Mouse (Mus musculus): ENCODE data around the gene Bex2. TPM values are rescaled to one million over a fixed set of nuclear protein-coding genes. Genes with fewer than 3 reads are reported as not detected.
"Not testable (repeated sequence)": the region's sequence is repeated elsewhere in the genome, so short reads cannot be mapped to it uniquely, and the experiment has no call there.

Gene Bex2
- polyA plus RNA-seq, 1 experiment from 2014 or later = 76.2 TPM

GRCm38 (mm10) chrX:136047528-136047927, 20.5 kb downstream of the Bex2 start:
- peak; percentile 81 for TF ChIP-seq CTCF (IDR thresholded peaks at IDR 0.05; ENCODE audit: low read depth)
- ATAC-seq (replicated peaks; ENCODE audit: low FRiP score, low read depth) = 0 out of 2 replicates have a peak, but pooled peaks have one; percentile 59

GRCm38 (mm10) chrX:136043726-136044125, 24.3 kb downstream of the Bex2 start:
- ATAC-seq (replicated peaks; ENCODE audit: low FRiP score, low read depth) = no peak
- 92% methylated on average over 1 of the region's 1 CpGs for WGBS

More at GRCm38 (mm10) chrX:136047528-136047927, 20.5 kb downstream of the Bex2 start:
- no peak overlapping the region for H3K4me3 ChIP-seq (replicated peaks; ENCODE audit: low read depth, low read length)
- no peak overlapping the region for H3K27ac ChIP-seq
- no peaks in the 10 kb centered on the region for H3K27me3 ChIP-seq (ENCODE audit: insufficient read depth, low read length)
- no peaks in the 10 kb centered on the region for H3K4me1 ChIP-seq (replicated peaks; ENCODE audit: insufficient read depth, low read length)
- H3K4me2 ChIP-seq (ENCODE audit: low read length) = no peak overlapping the region
- no peaks in the 10 kb centered on the region for H3K9me3 ChIP-seq (replicated peaks; ENCODE audit: low read length)
- H3K9ac ChIP-seq (ENCODE audit: low read depth, low read length) = no peak overlapping the region
- no peaks in the 10 kb centered on the region for H3K36me3 ChIP-seq (ENCODE audit: insufficient read depth, low read length)
- 18% methylated on average over 5 of the region's 5 CpGs for WGBS
- DNase-seq (ENCODE audit: low spot score) = peak; percentile 81

GRCm38 (mm10) chrX:136032799-136033763, 35.0 kb downstream of the Bex2 start, which contains the start of gene Arxes1:
Arxes1 (plus strand) TSS chrX:136033367.
- ATAC-seq (replicated peaks; ENCODE audit: low FRiP score, low read depth) = peak; percentile 92
- not testable (repeated sequence) for H3K9ac ChIP-seq (ENCODE audit: low read depth, low read length); H3K36me3 ChIP-seq (ENCODE audit: insufficient read depth, low read length); H3K27ac ChIP-seq; H3K9me3 ChIP-seq (replicated peaks; ENCODE audit: low read length); H3K27me3 ChIP-seq (ENCODE audit: insufficient read depth, low read length); H3K4me1 ChIP-seq (replicated peaks; ENCODE audit: insufficient read depth, low read length); H3K4me3 ChIP-seq (replicated peaks; ENCODE audit: low read depth, low read length)
- H3K4me2 ChIP-seq (ENCODE audit: low read length) = peak within 1 kb of the TSS; percentile 31; the same call in 1 of the 2 replicates
- WGBS = 20% methylated on average over 14 of the region's 49 CpGs
- peak; percentile 30 for DNase-seq (ENCODE audit: low spot score)

More at GRCm38 (mm10) chrX:136043726-136044125, 24.3 kb downstream of the Bex2 start:
- Histone ChIP-seq H3K4me3 (replicated peaks; ENCODE audit: low read depth, low read length) (no peak overlapping the region), H3K4me2 (ENCODE audit: low read length) (no peak overlapping the region), H3K4me1 (replicated peaks; ENCODE audit: insufficient read depth, low read length) (no peaks in the 10 kb centered on the region), H3K9ac (ENCODE audit: low read depth, low read length) (no peak overlapping the region), H3K9me3 (replicated peaks; ENCODE audit: low read length) (no peaks in the 10 kb centered on the region), H3K27me3 (ENCODE audit: insufficient read depth, low read length) (no peaks in the 10 kb centered on the region), H3K27ac (no peak overlapping the region), H3K36me3 (ENCODE audit: insufficient read depth, low read length) (no peaks in the 10 kb centered on the region)
- TF ChIP-seq CTCF (IDR thresholded peaks at IDR 0.05; ENCODE audit: low read depth) = no peak
- DNase-seq (ENCODE audit: low spot score) = no peak

GRCm38 (mm10) chrX:136030331-136030730, 37.7 kb downstream of the Bex2 start:
- no peak for DNase-seq (ENCODE audit: low spot score)
- Histone ChIP-seq H3K27me3 (ENCODE audit: insufficient read depth, low read length) (no peaks in the 10 kb centered on the region), H3K4me3 (replicated peaks; ENCODE audit: low read depth, low read length) (no peak overlapping the region), H3K9ac (ENCODE audit: low read depth, low read length) (no peak overlapping the region), H3K4me2 (ENCODE audit: low read length) (no peak overlapping the region), H3K36me3 (ENCODE audit: insufficient read depth, low read length) (no peaks in the 10 kb centered on the region), H3K9me3 (replicated peaks; ENCODE audit: low read length) (no peaks in the 10 kb centered on the region), H3K4me1 (replicated peaks; ENCODE audit: insufficient read depth, low read length) (no peaks in the 10 kb centered on the region), H3K27ac (no peak overlapping the region)
- 62% methylated on average over 1 of the region's 1 CpGs for WGBS
- no peak for ATAC-seq (replicated peaks; ENCODE audit: low FRiP score, low read depth)
- no peak for TF ChIP-seq CTCF (IDR thresholded peaks at IDR 0.05; ENCODE audit: low read depth)

Other genes with a start within 250 kb of the Bex2 start
- 14.1 and 15.8 TPM in 2 replicates for gene Gprasp2, start 229.2 kb downstream of the Bex2 start, polyA plus RNA-seq (2015; fragmentation: Nextera tagmentation; extraction: Ambion mirVana)
- 111 and 117 TPM in 2 replicates for gene Arxes2, start 74.4 kb downstream of the Bex2 start, polyA plus RNA-seq (2015; fragmentation: Nextera tagmentation; extraction: Ambion mirVana)
- 24.6 and 25.5 TPM in 2 replicates for gene Arxes1, start 34.9 kb downstream of the Bex2 start, polyA plus RNA-seq (2015; fragmentation: Nextera tagmentation; extraction: Ambion mirVana)
- 0.04 TPM in 1 of 2 replicates, not detected in the other for gene Nxf3, start 17.0 kb upstream of the Bex2 start, polyA plus RNA-seq (2015; fragmentation: Nextera tagmentation; extraction: Ambion mirVana)
- 59.2 and 59.8 TPM in 2 replicates for gene Bex4, start 70.8 kb upstream of the Bex2 start, polyA plus RNA-seq (2015; fragmentation: Nextera tagmentation; extraction: Ambion mirVana)
- gene Tceal8, start 104.1 kb upstream of the Bex2 start, polyA plus RNA-seq (2015; fragmentation: Nextera tagmentation; extraction: Ambion mirVana) = 206 and 209 TPM in 2 replicates
- 2.6 and 2.9 TPM in 2 replicates for gene Tceal5, start 135.6 kb upstream of the Bex2 start, polyA plus RNA-seq (2015; fragmentation: Nextera tagmentation; extraction: Ambion mirVana)
- 0.16 TPM in 1 of 2 replicates, not detected in the other for gene Tceal7, start 146.5 kb upstream of the Bex2 start, polyA plus RNA-seq (2015; fragmentation: Nextera tagmentation; extraction: Ambion mirVana)
- gene Bex1, start 147.3 kb upstream of the Bex2 start, polyA plus RNA-seq (2015; fragmentation: Nextera tagmentation; extraction: Ambion mirVana) = 53.0 and 54.7 TPM in 2 replicates
- 579 and 580 TPM in 2 replicates for gene Tceal9, start 176.8 kb upstream of the Bex2 start, polyA plus RNA-seq (2015; fragmentation: Nextera tagmentation; extraction: Ambion mirVana)
- 430 and 466 TPM in 2 replicates for gene Bex3, start 202.0 kb upstream of the Bex2 start, polyA plus RNA-seq (2015; fragmentation: Nextera tagmentation; extraction: Ambion mirVana)